Mouse (Mus musculus) cerebellum, adult 2 months (tissue): ENCODE results near the gene Apol7e. TPM values are rescaled to one million over a fixed set of nuclear protein-coding genes. Genes with fewer than 3 reads are reported as not detected.
"Not testable (repeated sequence)": the region's sequence is repeated elsewhere in the genome, so short reads cannot be mapped to it uniquely, and the experiment has no call there.

Experiments used
- DNase-seq, 2 experiments: peaks; one replicate each; pipeline ENCODE4 v3.0.0; 2021
- H3K27ac ChIP-seq: fragments of 200-500 bp; 2 replicates; pipeline ENCODE4 v1.5.1; 2012; ENCODE audit warnings: low read length, control low read depth, inconsistent platforms; ENCODE audit not compliant: insufficient read depth
- H3K27me3 ChIP-seq: fragments of 200-500 bp; 2 replicates; pipeline ENCODE4 v1.6.1; 2012; ENCODE audit warnings: inconsistent platforms, mild to moderate bottlenecking, low read length, moderate library complexity; ENCODE audit not compliant: control insufficient read depth, insufficient read depth
- H3K4me1 ChIP-seq: fragments of 200-500 bp; 2 replicates; pipeline ENCODE4 v1.6.1; 2011; ENCODE audit warnings: low read length; ENCODE audit not compliant: control insufficient read depth, insufficient read depth
- H3K4me3 ChIP-seq: fragments of 200-500 bp; replicated peaks from 2 replicates; pipeline ENCODE3; 2011; ENCODE audit warnings: mild to moderate bottlenecking, low read depth, low read length, control low read depth; ENCODE audit not compliant: insufficient read depth
- CTCF ChIP-seq: fragments of 200-500 bp; IDR thresholded peaks from 2 replicates; pipeline ENCODE4 v1.5.1; 2011; ENCODE audit warnings: low read depth, mild to moderate bottlenecking, control low read depth, low read length, moderate library complexity, borderline replicate concordance; ENCODE audit not compliant: insufficient read depth
- POLR2A ChIP-seq: fragments of 200-500 bp; IDR thresholded peaks from 2 replicates; pipeline ENCODE4 v1.6.1; 2011; ENCODE audit warnings: low read length, control low read depth, borderline replicate concordance; ENCODE audit not compliant: insufficient read depth
- whole genome bisulfite sequencing: fragments of 180-500 bp; shearing (Covaris S2); methylation state at CpG from one replicate; pipeline ENCODE4 v1.1.7; 2018; 5-methylcytosine and 5-hydroxymethylcytosine counted together
- polyA plus RNA-seq: library from polyadenylated mRNA; depleted of rRNA; stranded (reverse); fragments of >200 nt; gene quantifications from 2 replicates; pipeline ENCODE4 v1.2.3, GENCODE M21; 2012

The Apol7e gene
- polyA plus RNA-seq, 1 experiment = not detected

DNA sequence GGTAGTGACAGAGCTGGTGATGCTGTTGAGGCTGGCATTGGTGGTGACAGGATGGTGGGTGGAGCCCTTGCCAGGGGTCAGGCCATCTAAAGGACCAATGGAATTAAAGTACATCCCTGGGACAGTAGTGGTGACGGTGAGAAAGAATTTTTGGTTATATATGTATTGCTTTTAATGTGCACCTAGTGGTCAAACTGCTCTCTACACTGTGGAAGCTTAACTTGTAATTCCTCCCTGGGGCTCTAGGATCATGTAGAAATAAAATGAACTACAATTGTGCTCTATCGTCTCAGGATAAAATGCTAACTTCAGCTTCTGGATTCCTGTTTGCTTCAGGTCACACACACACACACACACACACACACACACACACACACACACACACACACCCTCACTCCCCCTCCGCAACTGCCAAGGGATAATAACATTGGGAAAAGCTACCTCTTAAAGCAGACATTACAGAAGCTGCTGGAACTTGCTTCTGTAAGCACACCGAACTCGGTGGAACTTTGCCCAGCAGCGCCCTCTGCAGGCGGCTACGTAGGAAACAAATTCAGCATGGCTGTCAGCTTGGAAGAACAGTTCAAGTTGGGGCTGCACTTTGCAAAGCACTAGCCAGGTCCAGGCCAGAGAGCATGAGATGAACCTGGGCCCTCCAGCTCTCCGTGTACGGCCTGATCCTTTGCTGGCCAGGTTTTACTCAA is 25.7 kb downstream of the Apol7e start:
- H3K4me3 ChIP-seq, DNase-seq, H3K27ac ChIP-seq, H3K4me1 ChIP-seq, H3K27me3 ChIP-seq: not testable (repeated sequence)
- 15% methylated on average over 4 of the region's 10 CpGs for WGBS

- H3K4me3 ChIP-seq, H3K4me1 ChIP-seq, H3K27me3 ChIP-seq, DNase-seq, H3K27ac ChIP-seq: not testable (repeated sequence)
- WGBS = 76% methylated on average over 6 of the region's 6 CpGs
These were observed 26.9 kb downstream of the Apol7e start for GRCm38 (mm10) chr15:77725393-77726020.

GRCm38 (mm10) chr15:77727139-77727538 is 28.5 kb downstream of the Apol7e start:
- DNase-seq = peak; percentile 19 to 35
- not testable (repeated sequence) for H3K4me3 ChIP-seq, H3K27ac ChIP-seq, H3K4me1 ChIP-seq, H3K27me3 ChIP-seq
- peak; percentile 58 for TF ChIP-seq CTCF
- WGBS = 0% methylated on average over 3 of the region's 3 CpGs

GRCm38 (mm10) chr15:77727745-77728144 is 29.1 kb downstream of the Apol7e start:
- DNase-seq = not testable (repeated sequence)
- 93% methylated on average over 3 of the region's 3 CpGs for WGBS

GRCm38 (mm10) chr15:77728739-77729138 is 30.1 kb downstream of the Apol7e start, which contains the start of gene Apol9b:
Gene Apol9b (plus strand): TSS chr15:77729039.
- not testable (repeated sequence) for DNase-seq, H3K4me1 ChIP-seq, H3K27ac ChIP-seq, H3K27me3 ChIP-seq, H3K4me3 ChIP-seq
- 85% methylated on average over 2 of the region's 4 CpGs for WGBS

More at GRCm38 (mm10) chr15:77727745-77728144, 29.1 kb downstream of the Apol7e start:
- not testable (repeated sequence) for H3K27ac ChIP-seq, H3K4me1 ChIP-seq, H3K4me3 ChIP-seq, H3K27me3 ChIP-seq

DNA sequence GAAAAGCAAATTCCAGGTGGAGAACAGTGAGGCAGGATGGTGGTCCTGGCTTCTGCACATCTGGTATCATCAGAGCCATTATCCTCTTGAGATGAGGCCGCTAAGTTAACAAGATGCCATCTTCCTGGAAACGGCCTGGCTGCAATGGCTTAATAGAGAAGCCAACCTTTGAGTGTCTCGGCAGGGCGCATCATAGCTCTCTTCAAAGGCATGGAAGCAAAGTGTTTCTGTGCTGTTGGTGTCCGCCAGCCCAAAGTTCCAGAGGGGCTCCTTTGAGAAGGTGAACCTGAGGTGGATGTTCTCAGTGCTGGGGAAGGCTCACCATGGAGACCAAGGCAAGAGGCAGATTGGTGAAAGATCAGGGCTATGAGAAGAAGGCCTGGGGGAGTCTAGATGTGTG is 32.9 kb downstream of the Apol7e start:
- no peak for DNase-seq
- TF ChIP-seq POLR2A = no peak
- TF ChIP-seq CTCF = no peak
- peaks cover 6% of the 10 kb centered on the region; the same call in 1 of the 2 replicates for H3K4me1 ChIP-seq
- no peak overlapping the region for H3K4me3 ChIP-seq
- no peaks in the 10 kb centered on the region for H3K27me3 ChIP-seq
- H3K27ac ChIP-seq = no peak overlapping the region
- WGBS = 97% methylated on average over 5 of the region's 5 CpGs

GRCm38 (mm10) chr15:77732851-77733250 is 34.2 kb downstream of the Apol7e start:
- not testable (repeated sequence) for H3K27ac ChIP-seq, H3K27me3 ChIP-seq, DNase-seq, H3K4me1 ChIP-seq, H3K4me3 ChIP-seq
- WGBS = 84% methylated on average over 10 of the region's 10 CpGs

DNA sequence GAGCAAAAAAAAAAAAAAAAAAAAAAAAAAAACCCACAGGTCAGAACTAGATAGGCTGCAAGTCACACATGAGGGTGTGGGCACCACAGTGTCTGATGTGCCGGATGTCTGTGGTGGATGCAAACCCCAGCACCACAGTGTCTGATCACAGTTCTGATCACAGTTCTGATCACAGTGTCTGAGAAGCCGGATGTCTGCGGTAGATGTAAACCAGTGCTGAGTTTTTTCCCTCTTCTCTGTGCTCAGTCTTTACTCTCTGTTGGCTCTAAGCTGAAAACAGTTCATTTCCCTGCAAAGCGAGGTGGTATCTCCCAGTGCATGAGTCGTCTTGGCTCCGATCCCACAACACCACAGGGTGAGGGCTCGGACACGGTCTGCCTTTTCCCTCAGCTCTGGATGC is 34.7 kb downstream of the Apol7e start:
- not testable (repeated sequence) for H3K27me3 ChIP-seq
- DNase-seq = peak in 1 of 2 experiments; percentile 27
- 39% methylated on average over 8 of the region's 8 CpGs for WGBS

DNA sequence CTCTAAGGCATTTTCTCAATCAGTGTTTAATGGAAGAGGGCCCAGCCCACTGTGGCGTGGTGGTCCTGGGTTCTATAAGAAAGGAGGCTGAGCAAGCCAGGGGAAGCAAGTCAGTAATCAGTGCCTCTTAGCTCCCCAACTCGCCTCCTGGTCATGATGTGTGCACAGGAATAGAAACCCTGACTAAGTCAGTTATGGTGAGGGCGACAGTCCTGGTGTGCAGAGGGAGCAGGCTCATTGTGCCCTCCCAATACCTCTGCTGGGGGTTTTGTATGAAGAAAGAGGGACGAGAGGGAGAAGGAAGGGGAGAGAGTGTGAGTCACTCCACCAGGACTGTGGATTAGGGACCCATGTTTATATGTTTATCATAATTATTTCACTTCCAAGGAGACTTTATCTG is 35.2 kb downstream of the Apol7e start:
- not testable (repeated sequence) for H3K4me1 ChIP-seq, H3K27ac ChIP-seq, H3K27me3 ChIP-seq, DNase-seq, H3K4me3 ChIP-seq
- WGBS = 76% methylated on average over 4 of the region's 4 CpGs

More for the DNA sequence above, 34.7 kb downstream of the Apol7e start:
- not testable (repeated sequence) for H3K4me3 ChIP-seq, H3K27ac ChIP-seq, H3K4me1 ChIP-seq
